Mouse (Mus musculus) CD4-positive helper T cell, adult 2 months (primary cell): ENCODE results near the gene Hist1h2ad.
"Not testable (repeated sequence)": the region's sequence is repeated elsewhere in the genome, so short reads cannot be mapped to it uniquely, and the experiment has no call there.

Source experiments
- DNase-seq: peaks from one replicate; pipeline ENCODE4 v3.0.0-alpha.2; 2012; ENCODE audit warnings: low read depth, missing footprints, low spot score

Gene Hist1h2ad

GRCm38 (mm10) chr13:23583387-23584068, 9.3 kb downstream of the Hist1h2ad start:
- no peak for DNase-seq

GRCm38 (mm10) chr13:23584331-23584730, 10.2 kb downstream of the Hist1h2ad start:
- no peak for DNase-seq

GRCm38 (mm10) chr13:23585029-23585441, 10.9 kb downstream of the Hist1h2ad start:
- peak; percentile 84 for DNase-seq

GRCm38 (mm10) chr13:23585442-23586098, 11.4 kb downstream of the Hist1h2ad start:
- DNase-seq, result peak; percentile 91

GRCm38 (mm10) chr13:23586099-23586939, 12.1 kb downstream of the Hist1h2ad start:
- DNase-seq, result peak; percentile 46

- DNase-seq, result no peak
These were observed 12.7 kb downstream of the Hist1h2ad start for GRCm38 (mm10) chr13:23586940-23587225.

- no peak for DNase-seq
These were observed 17.0 kb downstream of the Hist1h2ad start for GRCm38 (mm10) chr13:23591206-23591605.

GRCm38 (mm10) chr13:23591886-23592285, 17.7 kb downstream of the Hist1h2ad start:
- not testable (repeated sequence) for DNase-seq

GRCm38 (mm10) chr13:23592614-23593013, 18.4 kb downstream of the Hist1h2ad start:
- DNase-seq, result no peak

GRCm38 (mm10) chr13:23593051-23593770, 19.0 kb downstream of the Hist1h2ad start:
- DNase-seq, result peak; percentile 28

- DNase-seq, result no peak
These were observed 21.0 kb downstream of the Hist1h2ad start for GRCm38 (mm10) chr13:23595185-23595584.

- DNase-seq, result no peak
These were observed 21.6 kb downstream of the Hist1h2ad start for GRCm38 (mm10) chr13:23595622-23596372.

- peak; percentile 83 for DNase-seq
These were observed 23.8 kb downstream of the Hist1h2ad start for GRCm38 (mm10) chr13:23597957-23598356.

GRCm38 (mm10) chr13:23603182-23603699, 29.1 kb downstream of the Hist1h2ad start:
- DNase-seq, result no peak

- DNase-seq, result no peak
These were observed 30.3 kb downstream of the Hist1h2ad start for GRCm38 (mm10) chr13:23604452-23604851.

- DNase-seq, result no peak
These were observed 30.9 kb downstream of the Hist1h2ad start for GRCm38 (mm10) chr13:23605052-23605451.

GRCm38 (mm10) chr13:23609209-23609608, 35.0 kb downstream of the Hist1h2ad start:
- no peak for DNase-seq

- DNase-seq, result no peak
These were observed 35.7 kb downstream of the Hist1h2ad start for GRCm38 (mm10) chr13:23609844-23610243.

- DNase-seq, result no peak
These were observed 36.2 kb downstream of the Hist1h2ad start for GRCm38 (mm10) chr13:23610393-23610792.

- no peak for DNase-seq
These were observed 37.5 kb downstream of the Hist1h2ad start for GRCm38 (mm10) chr13:23611638-23612037.
